Mouse (Mus musculus): ENCODE measurements around the gene Cacng4.

DNA sequence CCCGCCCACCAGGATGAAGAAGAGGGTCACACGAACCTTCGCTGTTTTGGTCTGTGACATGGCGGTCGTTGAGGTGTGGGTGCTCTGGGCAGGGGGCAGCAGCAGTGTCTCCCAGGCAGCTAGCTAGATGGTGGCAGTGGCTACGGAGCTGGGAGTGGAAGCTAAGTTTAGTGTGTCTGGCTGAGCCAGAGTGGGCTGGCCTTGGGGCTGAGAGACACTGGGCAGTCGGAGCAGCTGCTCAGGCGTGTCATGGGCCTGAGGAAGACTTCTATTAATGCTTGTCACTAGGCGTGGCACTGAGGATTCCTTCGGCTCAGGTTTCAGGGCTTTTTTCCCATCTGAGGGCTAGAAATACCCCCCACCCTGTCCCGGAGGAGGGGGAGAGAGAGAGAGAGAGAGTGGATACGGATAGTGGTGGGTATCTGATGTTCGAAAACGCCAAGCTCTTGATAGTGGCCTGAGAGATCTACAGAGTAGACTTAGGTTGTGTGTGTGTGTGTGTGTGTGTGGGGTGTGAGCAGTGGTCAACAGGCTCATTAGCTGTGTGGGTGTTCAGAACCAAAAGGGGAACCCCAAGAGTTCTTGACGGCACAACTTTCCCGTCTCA, 77.9 kb downstream of the Cacng4 start, which contains the start of gene Cacng1:
- TF ChIP-seq MAFK (IDR thresholded peaks at IDR 0.05; ENCODE audit: insufficient read depth, low read depth, low read length): no peak
- no peak for TF ChIP-seq ZNF384 (IDR thresholded peaks at IDR 0.05; ENCODE audit: low read depth, low read length)
- TF ChIP-seq HCFC1 (IDR thresholded peaks at IDR 0.05; ENCODE audit: borderline replicate concordance, insufficient read depth, low read length): no peak
- no peak for TF ChIP-seq ZC3H11A (IDR thresholded peaks at IDR 0.05; ENCODE audit: borderline replicate concordance, low read depth, low read length)
- TF ChIP-seq CHD2 (IDR thresholded peaks at IDR 0.05; ENCODE audit: low read depth, low read length): no peak

All from ES-E14 (cell line).